12 mouse cellular contexts compared by ENCODE assay signal in genomic region chr13:3730699-3731021, GRCm38 (mm10).
DNase-seq lines count a peak whose midpoint lies in the region; ATAC-seq and TF ChIP-seq lines count a peak whose summit lies in the region.
"Had no signal": no experiment of that assay in that cellular context is flagged by ENCODE, and none has a peak within 500 bp of the region (broad histone marks: within the 10 kb centered on the region; RNA-seq: fewer than 3 reads in every experiment).

No protein-coding gene starts in this region.

- peak overlapping the region; percentile 70 for H3K27ac ChIP-seq in hindbrain, embryonic 10.5 days
- H3K27ac ChIP-seq in hindbrain, postnatal 0 days: no peak overlapping the region
- H3K27ac ChIP-seq in embryonic facial prominence, embryonic 13.5 days: peak overlapping the region; percentile 74
- H3K27ac ChIP-seq in hindbrain, embryonic 12.5 days: no peak overlapping the region
- no peak overlapping the region for H3K27ac ChIP-seq in midbrain, embryonic 14.5 days (replicated peaks; ENCODE audit: low read depth, low read length)

- DNase-seq in hindbrain, embryonic 10.5 days (ENCODE audit: low spot score): no peak
- no peak for DNase-seq in hindbrain, postnatal 0 days (ENCODE audit: low spot score)
- DNase-seq in midbrain, embryonic 14.5 days: no peak
- DNase-seq: cerebellum, adult 9-10 months; kidney, postnatal 14 days; left cerebral cortex, postnatal 4 days; right cerebral cortex, postnatal 14 days; thymus, postnatal 36 days had no signal

- no peak overlapping the region for H3K4me2 ChIP-seq in hindbrain, postnatal 0 days (ENCODE audit: low read depth, low read length)
- no peak overlapping the region for H3K4me2 ChIP-seq in embryonic facial prominence, embryonic 13.5 days
- H3K4me2 ChIP-seq in hindbrain, embryonic 12.5 days (replicated peaks): no peak overlapping the region
- H3K4me2 ChIP-seq in midbrain, embryonic 14.5 days (ENCODE audit: low read length): no peak overlapping the region

- peaks cover 29% of the 10 kb centered on the region for H3K4me1 ChIP-seq in hindbrain, embryonic 10.5 days (replicated peaks)
- no peaks in the 10 kb centered on the region for H3K4me1 ChIP-seq in hindbrain, postnatal 0 days (ENCODE audit: insufficient read depth, low read length)
- H3K4me1 ChIP-seq in embryonic facial prominence, embryonic 13.5 days: peaks cover 22% of the 10 kb centered on the region
- peaks cover 13% of the 10 kb centered on the region for H3K4me1 ChIP-seq in hindbrain, embryonic 12.5 days
- 0 out of 2 replicates have a peak, but pooled peaks cover 5% of the 10 kb centered on the region for H3K4me1 ChIP-seq in midbrain, embryonic 14.5 days (ENCODE audit: control insufficient read depth, insufficient read depth, low read length)

- no peaks in the 10 kb centered on the region for H3K9me3 ChIP-seq in hindbrain, embryonic 10.5 days
- H3K9me3 ChIP-seq in hindbrain, postnatal 0 days (ENCODE audit: low read length): no peaks in the 10 kb centered on the region
- no peaks in the 10 kb centered on the region for H3K9me3 ChIP-seq in embryonic facial prominence, embryonic 13.5 days
- H3K9me3 ChIP-seq in hindbrain, embryonic 12.5 days (replicated peaks): no peaks in the 10 kb centered on the region
- H3K9me3 ChIP-seq in midbrain, embryonic 14.5 days (ENCODE audit: control insufficient read depth, low read length): no peaks in the 10 kb centered on the region

- H3K4me3 ChIP-seq in hindbrain, embryonic 10.5 days: no peak overlapping the region
- H3K4me3 ChIP-seq in hindbrain, postnatal 0 days (ENCODE audit: low read length): no peak overlapping the region
- no peak overlapping the region for H3K4me3 ChIP-seq in embryonic facial prominence, embryonic 13.5 days
- no peak overlapping the region for H3K4me3 ChIP-seq in hindbrain, embryonic 12.5 days
- no peak overlapping the region for H3K4me3 ChIP-seq in midbrain, embryonic 14.5 days (replicated peaks; ENCODE audit: low read depth, low read length)

- no peak for TF ChIP-seq CTCF in hindbrain, postnatal 0 days (IDR thresholded peaks at IDR 0.05; ENCODE audit: low read depth)

- WGBS in hindbrain, embryonic 10.5 days: 6% methylated on average over 2 of the region's 2 CpGs
- 5% methylated on average over 2 of the region's 2 CpGs for WGBS in hindbrain, postnatal 0 days
- WGBS in embryonic facial prominence, embryonic 13.5 days: 12% methylated on average over 2 of the region's 2 CpGs
- WGBS in hindbrain, embryonic 12.5 days: 5% methylated on average over 2 of the region's 2 CpGs
- 2% methylated on average over 2 of the region's 2 CpGs for WGBS in midbrain, embryonic 14.5 days

- no peak; the same call in 1 of the 2 replicates for ATAC-seq in hindbrain, postnatal 0 days
- no peak for ATAC-seq in embryonic facial prominence, embryonic 13.5 days (ENCODE audit: insufficient number of reproducible peaks, insufficient read depth, low FRiP score, low TSS enrichment, low read depth)
- ATAC-seq in hindbrain, embryonic 12.5 days (ENCODE audit: low FRiP score): peak; percentile 35; the same call in 1 of the 2 replicates
- peak; percentile 43; the same call in 1 of the 2 replicates for ATAC-seq in midbrain, embryonic 14.5 days (ENCODE audit: low FRiP score, low TSS enrichment)
- no peak for ATAC-seq in CD4-positive, CD25-positive, alpha-beta regulatory T cell, adult 4 months
- no peak for ATAC-seq in megakaryocyte-erythroid progenitor cell, adult 5-6 weeks (replicated peaks; ENCODE audit: low FRiP score, low TSS enrichment, poor library complexity, severe bottlenecking)

- no peaks in the 10 kb centered on the region for H3K36me3 ChIP-seq in hindbrain, embryonic 10.5 days
- no peaks in the 10 kb centered on the region for H3K36me3 ChIP-seq in hindbrain, postnatal 0 days (ENCODE audit: insufficient read depth, low read length)
- H3K36me3 ChIP-seq in embryonic facial prominence, embryonic 13.5 days: no peaks in the 10 kb centered on the region
- no peaks in the 10 kb centered on the region for H3K36me3 ChIP-seq in hindbrain, embryonic 12.5 days
- no peaks in the 10 kb centered on the region for H3K36me3 ChIP-seq in midbrain, embryonic 14.5 days (ENCODE audit: control insufficient read depth, insufficient read depth, low read length)

- no peak overlapping the region for H3K9ac ChIP-seq in hindbrain, postnatal 0 days (replicated peaks; ENCODE audit: low read length)
- no peak overlapping the region for H3K9ac ChIP-seq in embryonic facial prominence, embryonic 13.5 days
- H3K9ac ChIP-seq in hindbrain, embryonic 12.5 days: no peak overlapping the region
- H3K9ac ChIP-seq in midbrain, embryonic 14.5 days (replicated peaks; ENCODE audit: low read length): no peak overlapping the region

- H3K27me3 ChIP-seq in hindbrain, embryonic 10.5 days (ENCODE audit: insufficient read depth, poor library complexity, severe bottlenecking): peaks cover 9% of the 10 kb centered on the region; the same call in 1 of the 2 replicates
- no peaks in the 10 kb centered on the region for H3K27me3 ChIP-seq in hindbrain, postnatal 0 days (ENCODE audit: insufficient read depth, low read length)
- no peaks in the 10 kb centered on the region for H3K27me3 ChIP-seq in embryonic facial prominence, embryonic 13.5 days
- H3K27me3 ChIP-seq in hindbrain, embryonic 12.5 days: no peaks in the 10 kb centered on the region
- H3K27me3 ChIP-seq in midbrain, embryonic 14.5 days (ENCODE audit: control insufficient read depth, insufficient read depth, low read length): no peaks in the 10 kb centered on the region

Comparison
In these comparisons a context has a peak if more than half of its experiments do, and no peak if none do; other contexts are left out.
1. H3K27ac ChIP-seq: peak in hindbrain, embryonic 10.5 days (single experiment) and embryonic facial prominence, embryonic 13.5 days (single experiment); none in hindbrain, postnatal 0 days (single experiment), hindbrain, embryonic 12.5 days (single experiment) and midbrain, embryonic 14.5 days (single experiment).
2. ATAC-seq: peak in hindbrain, embryonic 12.5 days (single experiment) and midbrain, embryonic 14.5 days (single experiment); none in hindbrain, postnatal 0 days (single experiment), embryonic facial prominence, embryonic 13.5 days (single experiment), CD4-positive, CD25-positive, alpha-beta regulatory T cell, adult 4 months (single experiment) and megakaryocyte-erythroid progenitor cell, adult 5-6 weeks (single experiment).